Mouse (Mus musculus) kidney, adult 18-20 months (tissue): ENCODE data around the gene Wfs1.

Source experiments
- DNase-seq: peaks from one replicate; pipeline ENCODE4 v3.0.0; 2021

The Wfs1 gene

DNA sequence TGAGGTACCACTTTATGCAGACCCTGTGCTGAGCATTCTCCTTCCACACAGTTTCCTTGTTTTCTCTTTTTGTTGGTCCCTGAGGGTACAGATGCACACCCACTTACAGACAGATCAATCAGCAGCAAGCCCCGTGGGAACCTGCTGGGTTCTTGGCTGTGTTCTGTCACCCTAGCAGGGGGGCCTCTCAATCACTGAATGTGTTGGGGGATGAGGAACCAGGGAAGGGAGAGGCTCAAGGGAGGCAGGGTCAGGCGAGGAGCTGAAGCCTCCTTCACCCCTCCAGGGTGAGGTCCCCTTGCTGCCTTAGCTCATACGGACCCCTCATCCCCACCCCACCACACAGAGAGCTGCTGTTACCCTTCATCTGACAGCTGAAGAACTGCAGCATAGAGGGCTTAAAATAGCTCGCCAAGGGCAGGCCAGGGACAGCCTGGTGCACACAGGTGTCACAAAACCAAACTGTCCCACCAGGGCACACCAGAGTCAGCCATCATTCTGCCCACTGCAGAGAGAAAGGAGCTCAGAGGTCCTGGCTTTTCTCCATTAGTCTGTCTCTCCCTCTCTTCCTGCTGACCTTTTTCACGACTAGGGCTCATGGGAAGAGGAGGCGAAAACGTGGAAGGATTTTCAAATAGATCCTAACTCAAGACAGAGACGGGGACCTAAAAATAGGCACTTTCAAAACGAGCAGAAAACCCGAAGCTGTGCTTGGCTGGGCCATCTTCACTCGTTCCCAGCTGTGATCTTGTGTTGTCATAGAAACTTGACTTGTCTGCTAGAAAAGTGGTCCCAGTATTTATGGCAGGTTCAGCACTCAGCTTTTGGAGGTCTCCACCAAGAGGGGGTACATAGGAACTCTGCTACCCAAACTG is 64.9 kb downstream of the Wfs1 start:
- no peak for DNase-seq

DNA sequence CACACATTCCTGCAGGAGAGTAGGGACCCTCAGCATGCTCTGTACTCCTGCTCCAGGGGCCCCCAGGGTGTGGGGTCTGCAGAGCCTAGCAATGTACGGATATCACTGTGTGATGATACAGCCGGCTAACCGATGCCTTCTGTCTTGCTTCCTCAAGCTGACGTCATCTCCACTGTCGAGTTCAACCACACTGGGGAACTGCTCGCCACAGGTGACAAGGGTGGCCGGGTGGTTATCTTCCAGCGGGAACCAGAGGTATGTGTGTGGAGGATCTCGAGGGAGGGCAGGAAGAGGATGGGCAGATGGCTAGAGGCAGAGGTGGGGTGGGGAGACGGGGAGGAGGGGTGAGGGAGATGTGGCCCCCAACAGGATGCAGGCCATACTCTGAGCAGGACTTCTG is 66.2 kb downstream of the Wfs1 start:
- DNase-seq: no peak

DNA sequence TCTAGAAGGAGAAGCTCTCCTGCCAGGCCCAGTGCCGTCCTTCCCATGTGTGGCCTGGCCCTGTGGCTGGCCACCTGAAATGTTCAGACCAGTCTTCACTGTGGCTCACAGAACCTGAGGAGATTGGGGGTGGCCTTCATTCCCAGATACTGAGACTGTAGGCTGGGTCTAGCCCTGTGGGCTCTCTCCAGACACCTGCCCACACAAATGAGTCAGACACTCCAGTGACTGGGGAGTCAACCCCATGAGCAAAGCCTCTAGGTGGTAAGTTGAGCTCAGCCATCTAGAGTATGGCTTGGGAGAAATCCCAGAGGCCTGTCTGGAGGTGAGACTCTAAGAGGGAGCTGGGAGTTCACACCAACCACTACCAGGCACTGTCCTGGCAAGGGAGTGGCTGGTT is 67.1 kb downstream of the Wfs1 start:
- DNase-seq: no peak

DNA sequence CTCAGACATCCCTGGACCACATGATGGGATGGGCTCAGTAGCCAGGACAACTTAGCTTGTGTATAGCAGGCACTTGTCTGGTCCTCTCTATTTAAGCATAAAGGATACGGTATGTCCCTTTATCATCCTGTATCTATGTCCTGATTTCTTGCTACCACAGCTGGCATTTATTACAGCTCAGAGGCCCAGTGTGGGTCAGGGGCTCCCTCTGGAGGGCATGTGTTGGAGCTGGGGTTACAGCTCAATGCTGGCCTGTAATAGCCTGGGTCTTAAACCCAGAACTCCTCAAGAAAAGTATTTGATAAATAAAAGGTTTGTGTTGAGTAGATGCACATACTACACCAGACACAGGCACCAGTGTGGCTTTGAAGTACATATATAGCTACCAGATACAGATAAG is 68.9 kb downstream of the Wfs1 start:
- DNase-seq: no peak

DNA sequence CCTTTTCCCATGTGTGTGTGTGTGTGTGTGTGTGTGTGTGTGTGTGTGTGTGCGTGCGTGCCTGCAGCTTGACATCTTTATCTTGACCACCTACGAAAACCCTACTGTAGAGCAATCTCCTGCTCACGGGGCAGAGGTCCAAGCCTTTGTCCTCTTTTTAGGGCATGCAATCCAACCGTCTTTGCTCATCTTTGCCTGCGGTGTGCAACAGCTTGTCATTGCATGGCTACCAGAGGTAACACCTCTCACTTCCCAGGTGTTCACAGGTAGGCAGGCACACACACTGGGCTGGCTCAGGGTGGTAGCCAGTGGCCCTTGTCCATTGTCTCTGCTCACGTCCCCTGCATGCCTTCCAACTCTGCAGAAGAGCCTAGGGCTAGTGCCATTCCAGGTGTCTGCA is 71.0 kb downstream of the Wfs1 start:
- DNase-seq: no peak

DNA sequence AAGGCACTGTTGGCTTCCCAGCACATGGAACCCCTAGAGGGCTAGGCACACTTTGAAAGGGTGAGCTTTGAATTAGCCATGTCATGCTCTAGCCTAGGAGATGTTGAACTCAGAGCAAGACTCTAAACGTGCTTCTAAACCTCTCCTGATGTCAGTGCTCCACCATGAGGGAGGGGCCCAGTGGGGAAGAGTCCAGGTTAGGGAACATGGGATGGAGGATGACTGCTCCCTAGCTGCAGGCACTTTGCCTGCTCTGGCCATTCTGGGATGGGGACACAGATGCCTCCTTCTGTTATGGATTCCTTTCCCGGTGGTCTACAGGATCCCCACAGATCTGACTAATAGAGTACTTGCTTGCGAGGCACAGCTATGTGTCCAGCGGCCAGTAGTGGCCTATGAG is 71.8 kb downstream of the Wfs1 start:
- DNase-seq: no peak

DNA sequence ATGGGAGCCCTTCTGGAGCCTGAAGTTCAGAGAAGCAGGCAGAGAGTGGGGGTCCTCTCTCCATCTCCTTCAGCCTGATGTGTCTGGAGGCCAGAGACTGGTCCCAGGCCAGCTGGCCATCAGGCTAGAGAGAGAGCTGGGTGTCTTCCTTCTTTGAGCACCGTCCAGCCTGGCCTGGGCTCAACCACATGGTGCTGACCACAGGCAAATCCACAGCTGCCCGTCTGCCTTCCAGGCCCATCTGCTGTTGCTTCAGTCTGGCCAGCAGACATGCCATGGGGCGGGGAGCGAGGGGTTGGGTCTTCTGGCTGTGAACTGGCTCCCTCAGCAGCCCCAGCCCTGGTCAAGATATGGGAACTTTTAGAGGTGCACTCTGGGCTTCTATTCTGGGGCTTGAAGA is 72.4 kb downstream of the Wfs1 start:
- DNase-seq: no peak
